Mouse (Mus musculus): ENCODE measurements around the gene Atxn7l1.

DNA sequence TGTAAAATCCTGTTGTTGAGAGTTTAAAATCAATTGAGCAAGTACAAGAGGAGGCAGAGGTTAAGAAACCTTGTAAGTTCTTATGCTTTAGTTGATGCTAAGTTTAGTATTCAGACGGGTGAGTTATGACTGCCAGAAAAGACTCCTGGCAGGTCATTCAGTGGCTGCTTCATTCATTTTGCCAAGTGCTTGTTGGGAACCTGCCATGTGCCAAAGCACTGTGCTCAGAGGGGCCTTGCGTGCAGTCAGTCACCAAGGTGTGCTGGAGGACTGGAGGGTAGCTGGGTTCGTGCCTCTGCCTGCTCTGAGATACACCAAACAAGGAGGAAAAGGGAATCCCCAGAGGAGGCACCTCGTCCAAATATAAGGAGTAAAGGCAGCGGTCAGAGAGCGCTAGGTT lies 50.3 kb downstream of the Atxn7l1 start:
- TF ChIP-seq ZNF384 (IDR thresholded peaks at IDR 0.05; ENCODE audit: low read depth, low read length): no peak
- TF ChIP-seq HCFC1 (IDR thresholded peaks at IDR 0.05; ENCODE audit: borderline replicate concordance, insufficient read depth, low read length): no peak
- TF ChIP-seq ZC3H11A (IDR thresholded peaks at IDR 0.05; ENCODE audit: borderline replicate concordance, low read depth, low read length): no peak
- TF ChIP-seq MAFK (IDR thresholded peaks at IDR 0.05; ENCODE audit: insufficient read depth, low read depth, low read length): no peak
